Mouse (Mus musculus): ENCODE measurements around the gene Spem1.

Gene Spem1

DNA sequence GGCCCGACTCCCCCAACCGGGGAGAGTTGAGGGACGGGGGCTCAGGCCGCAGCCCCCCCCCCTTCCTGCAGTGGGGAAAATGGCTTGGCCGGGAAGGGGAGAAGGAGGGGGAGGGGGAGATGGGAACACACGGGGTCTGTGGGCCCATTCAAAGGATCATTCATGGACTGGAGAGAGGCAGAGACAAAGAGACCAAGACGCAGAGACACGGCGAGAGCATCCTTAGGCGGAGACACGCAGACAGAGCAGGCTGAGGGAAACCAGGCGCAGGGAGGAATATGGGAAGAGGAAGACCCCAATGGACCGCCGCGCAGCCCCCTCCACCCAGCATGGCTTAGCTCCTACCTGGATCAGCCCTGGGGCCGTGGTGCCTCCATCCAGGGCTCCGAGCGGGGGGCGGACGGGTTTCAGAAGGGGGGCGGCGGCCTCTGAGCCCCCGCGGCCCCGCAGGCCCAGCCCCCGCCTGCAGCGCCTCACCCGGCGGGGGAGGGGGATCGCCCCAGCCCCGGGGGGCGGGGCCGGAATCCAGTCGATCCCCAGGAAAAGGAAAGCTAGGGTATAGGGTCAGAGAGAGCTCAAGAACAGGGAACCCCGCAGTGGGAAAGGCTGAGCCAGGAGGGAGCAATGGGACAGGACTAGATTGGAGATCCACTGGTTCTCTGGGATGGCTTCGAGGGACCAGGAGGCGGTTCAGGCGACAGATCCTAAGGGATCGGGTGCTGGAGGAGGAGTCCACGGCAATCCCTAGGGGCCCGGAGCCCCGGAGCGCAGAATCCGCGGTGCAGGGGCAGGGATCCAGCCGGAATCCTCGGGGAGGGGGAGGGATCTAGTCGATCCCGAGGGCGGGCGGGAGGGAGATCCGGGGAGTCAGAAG lies 15.0 kb upstream of the Spem1 start:
- no peak for DNase-seq (ENCODE audit: low read depth, low spot score)

DNA sequence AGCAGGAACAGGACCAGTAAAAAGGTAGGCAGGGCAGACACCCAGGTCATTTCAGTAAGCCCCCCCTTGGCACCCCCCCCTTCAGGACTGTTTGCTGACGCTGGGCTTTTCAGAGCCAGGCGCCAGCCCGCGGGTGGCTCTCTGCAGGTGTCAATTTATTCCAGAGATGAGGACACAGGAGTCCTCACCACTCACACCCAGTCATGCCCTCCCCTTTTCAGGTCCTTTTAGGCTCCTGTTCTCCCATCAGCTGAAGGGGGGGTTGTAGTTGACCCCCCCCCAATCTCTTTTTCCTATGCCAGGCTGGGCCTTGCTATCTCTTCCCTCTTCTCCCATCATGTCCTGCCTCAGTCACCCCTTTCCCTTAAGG lies 14.0 kb upstream of the Spem1 start:
- no peak for DNase-seq (ENCODE audit: low read depth, low spot score)

DNA sequence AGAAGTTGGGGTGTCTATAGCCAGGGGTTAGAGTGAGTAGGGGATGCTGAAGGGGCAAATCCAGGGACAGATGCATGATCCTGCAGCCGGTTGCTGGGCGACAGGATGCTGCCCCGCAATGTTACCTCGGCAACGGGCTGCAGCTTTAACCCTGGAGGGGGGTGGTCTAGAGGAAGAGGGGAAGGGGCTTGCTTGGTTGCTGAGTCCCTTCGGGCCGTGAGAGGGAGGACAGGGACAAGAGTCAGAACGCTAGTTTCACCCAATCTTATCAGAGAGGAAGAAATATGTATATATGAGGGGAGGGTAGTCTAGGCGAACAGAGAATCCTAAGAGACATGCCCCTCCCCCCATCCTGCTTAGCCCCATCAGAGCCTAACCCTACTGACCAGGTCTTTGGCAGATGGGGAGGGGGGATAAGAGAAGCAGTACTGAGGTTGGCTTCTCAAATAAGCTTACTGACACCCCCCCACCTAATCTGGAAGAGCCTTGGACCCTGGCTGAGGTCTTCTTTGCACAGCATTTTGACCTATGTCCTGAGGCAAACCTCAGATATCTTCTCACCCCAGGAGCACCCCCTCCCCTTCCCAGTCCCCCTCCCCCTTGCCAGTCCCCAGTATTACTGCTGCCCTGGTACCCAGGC lies 13.5 kb upstream of the Spem1 start:
- no peak for DNase-seq (ENCODE audit: low read depth, low spot score)

DNA sequence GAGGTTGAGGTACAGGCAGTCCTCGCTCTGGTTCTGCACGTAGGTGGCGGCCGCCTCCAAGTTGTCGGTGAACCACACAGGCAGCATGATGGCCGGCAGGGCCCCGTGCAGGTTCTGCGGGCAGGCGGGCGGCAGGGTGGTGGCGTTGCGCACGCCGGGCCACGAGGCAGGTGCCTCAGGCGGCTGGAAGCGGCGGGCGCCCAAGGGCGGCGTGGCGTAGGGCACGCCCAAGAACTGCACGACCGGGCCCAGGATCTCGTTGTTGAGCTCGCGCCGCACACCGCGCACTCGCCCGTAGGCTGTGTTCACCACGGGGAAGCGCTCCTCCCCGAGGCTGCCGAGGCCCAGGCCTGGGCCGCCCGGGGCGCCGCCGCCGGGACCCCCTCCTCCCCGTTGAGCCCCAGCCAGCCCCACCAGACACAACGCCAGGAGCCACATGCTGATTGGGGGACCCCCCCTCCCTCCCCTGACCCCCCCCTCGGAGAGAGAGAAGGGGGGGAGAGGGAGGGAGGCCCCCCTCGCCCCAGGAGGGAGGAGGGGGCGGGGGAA lies 12.1 kb upstream of the Spem1 start:
- DNase-seq (ENCODE audit: low read depth, low spot score), result no peak

DNA sequence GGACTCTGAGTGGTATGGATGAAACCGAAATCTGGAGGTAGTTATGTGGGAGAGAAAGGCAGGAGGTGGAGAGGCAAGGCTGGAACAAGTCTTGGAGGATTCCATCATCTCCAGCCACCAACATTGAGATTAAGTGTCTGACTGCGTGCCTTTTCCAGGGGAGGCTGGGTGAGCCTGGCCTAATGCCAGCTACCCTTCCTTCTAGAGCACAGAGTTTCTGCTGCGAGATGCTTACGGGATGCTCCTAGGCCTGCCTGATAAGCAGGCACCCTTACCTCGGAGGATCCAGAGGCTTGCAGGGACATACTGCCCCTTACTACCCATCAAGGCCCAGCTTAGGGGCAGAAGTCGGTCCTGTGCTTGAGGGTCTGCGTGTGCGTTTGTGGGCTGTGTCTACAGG lies 11.6 kb upstream of the Spem1 start:
- DNase-seq (ENCODE audit: low read depth, low spot score), result no peak

DNA sequence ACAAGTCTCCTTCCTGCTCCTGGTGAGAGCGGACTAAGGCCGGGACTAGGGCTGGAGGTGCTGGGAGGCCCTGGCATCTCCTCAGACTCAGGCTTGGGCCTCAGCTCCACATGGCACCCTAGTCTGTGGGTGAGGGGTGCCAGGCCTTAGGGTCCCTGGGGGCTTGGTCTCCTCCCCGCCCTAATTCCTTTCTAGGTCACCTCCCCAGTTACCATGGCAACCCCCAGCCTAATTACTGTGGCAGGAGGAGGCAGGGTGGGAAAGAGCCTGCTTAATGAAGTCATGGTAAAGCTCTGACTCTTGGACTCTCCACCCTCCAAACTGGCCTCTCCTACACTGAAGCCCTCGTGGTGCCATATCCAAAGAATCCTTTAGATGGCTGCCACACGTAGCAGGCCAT lies 6.9 kb upstream of the Spem1 start:
- no peak for DNase-seq (ENCODE audit: low read depth, low spot score)

DNA sequence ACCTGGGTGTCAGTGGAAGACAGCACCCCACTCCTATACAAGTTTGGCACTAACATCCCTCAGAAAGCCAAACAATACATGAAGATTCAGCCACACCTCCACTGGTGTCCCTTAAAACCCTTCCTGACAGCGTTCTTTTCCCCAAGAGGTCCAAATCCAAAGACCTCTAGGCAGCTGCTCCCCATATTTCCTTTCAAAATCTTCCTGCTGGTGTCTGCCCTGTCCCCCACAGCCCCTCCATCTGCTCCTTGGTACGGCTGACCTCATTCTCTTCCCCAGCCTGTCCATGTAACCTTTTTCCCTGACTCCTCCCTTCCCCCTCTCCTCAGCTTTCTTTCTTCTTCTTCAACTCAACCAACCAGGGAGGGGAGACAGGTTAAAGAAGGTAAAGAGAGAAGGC lies 1.5 kb upstream of the Spem1 start:
- DNase-seq (ENCODE audit: low read depth, low spot score), result no peak

DNA sequence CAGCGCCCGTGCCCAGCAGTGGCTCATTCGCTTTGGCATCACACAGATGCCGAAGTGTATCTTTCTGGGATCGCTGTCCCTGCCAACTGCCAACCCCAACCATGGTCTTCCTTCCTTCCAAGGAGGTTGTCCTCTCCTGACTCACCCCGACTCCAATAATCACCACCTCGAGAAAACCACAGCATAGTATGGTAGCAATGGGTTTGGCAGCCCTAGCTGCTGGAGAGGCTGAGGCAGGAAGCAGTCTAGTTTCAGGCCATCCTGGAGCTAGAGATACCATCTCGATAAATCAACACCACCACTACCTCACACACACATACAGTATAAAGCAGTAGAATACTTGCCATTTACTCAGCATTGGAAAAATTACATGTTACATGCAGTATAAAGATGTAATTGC lies 3.1 kb downstream of the Spem1 start:
- DNase-seq (ENCODE audit: low read depth, low spot score), result no peak

DNA sequence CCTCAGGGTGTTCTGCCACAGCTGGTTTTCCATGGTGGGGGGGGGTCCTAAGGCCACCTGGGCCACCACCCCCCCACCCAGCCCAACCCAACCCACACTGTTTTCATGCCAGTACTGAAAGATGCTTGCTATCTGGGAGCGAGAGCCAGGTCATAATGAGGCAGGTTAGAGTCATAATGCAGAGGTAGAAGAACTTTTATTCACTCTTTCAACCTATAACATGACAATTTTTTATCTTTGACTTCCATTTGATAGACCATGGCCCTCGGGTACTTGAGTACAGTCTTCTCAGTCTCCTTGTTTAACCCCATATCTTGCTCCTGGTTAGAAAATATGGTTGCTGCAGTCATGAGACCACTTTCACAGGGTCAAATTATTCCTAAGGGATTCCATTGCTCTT lies 3.6 kb downstream of the Spem1 start, which contains the start of gene Spem2:
TSS of gene Spem2 (minus strand) at position 101 of the 400 bp plus-strand sequence.
- DNase-seq (ENCODE audit: low read depth, low spot score), result no peak

DNA sequence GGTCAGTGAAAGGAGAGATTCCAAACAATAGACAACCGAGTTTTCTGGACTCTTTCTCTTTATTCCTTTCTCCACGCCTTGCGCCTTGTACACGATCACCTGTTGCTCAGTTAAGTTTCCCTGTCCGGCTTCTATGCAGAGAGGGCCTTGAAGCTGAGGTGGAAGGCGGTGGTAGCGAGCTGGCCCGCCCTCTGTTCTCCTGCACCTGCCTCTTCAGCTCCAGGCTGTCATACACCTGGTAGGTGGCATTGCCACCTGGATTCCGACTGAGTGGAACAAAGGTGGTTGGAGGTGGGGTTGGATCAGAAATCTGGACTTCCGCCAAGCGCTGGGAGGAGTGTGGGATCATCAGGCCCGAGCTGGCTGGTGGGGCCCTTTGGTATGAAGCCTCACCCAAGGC lies 5.5 kb downstream of the Spem1 start:
- DNase-seq (ENCODE audit: low read depth, low spot score), result no peak

DNA sequence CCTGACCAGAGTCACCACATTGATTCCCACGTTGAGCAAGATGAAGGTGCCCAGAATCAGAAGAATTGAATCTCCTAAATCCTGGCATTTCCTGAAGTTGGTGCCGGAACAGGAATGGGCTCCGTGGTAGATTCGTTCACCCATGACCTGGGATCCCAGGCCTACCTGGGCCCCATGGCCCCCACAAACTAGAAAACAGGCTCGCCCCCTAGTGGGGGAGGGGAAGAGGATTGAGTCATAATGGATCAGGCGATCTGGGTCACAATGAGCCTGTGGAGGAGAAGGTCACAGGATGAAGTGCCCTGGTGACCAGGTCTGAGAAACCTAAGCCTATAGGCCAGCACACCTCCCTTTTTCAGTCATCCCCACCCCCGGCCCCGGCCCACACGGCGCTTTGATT lies 6.8 kb downstream of the Spem1 start, which contains the start of gene Gm39566:
TSS of gene Gm39566 (minus strand) at position 144 of the 400 bp plus-strand sequence.
- no peak for DNase-seq (ENCODE audit: low read depth, low spot score)

DNA sequence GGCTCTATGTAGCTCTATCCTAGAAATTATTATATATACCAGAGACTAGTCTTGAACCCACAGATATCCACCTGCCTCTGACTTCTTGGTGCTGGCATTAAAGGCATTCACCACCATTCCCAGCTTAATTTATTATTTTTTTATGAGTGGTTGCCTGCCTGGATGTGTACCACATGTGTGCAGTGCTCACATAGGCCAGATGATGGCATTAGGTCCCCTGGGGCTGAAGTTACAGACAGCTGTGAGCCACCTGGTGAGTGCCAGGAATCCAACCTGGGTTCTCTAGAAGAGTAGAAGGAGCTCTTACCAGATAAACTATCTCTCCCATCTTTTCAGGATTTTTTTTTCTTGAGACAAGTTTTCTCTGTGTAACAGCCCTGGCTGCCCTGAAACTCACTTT lies 11.7 kb downstream of the Spem1 start:
- no peak for DNase-seq (ENCODE audit: low read depth, low spot score)

DNA sequence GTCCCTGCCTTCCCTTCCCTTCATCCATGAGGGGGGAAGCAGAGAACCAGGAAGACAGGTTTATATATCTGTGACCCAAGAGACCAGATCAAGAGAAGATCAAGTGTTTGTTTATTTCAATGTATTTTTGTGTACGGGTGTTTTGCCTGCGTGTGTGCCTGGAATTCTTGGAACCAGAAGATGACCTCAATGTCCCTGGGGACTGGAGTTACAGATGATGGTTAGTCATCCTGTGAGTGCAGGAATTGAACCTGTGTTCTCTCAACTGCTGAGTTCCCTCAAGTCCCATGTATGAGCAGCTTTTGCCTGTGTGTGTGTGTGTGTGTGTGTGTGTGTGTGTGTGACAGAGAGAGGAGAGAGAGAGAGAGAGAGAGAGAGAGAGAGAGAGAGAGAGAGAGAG lies 14.3 kb downstream of the Spem1 start:
- no peak for DNase-seq (ENCODE audit: low read depth, low spot score)

DNA sequence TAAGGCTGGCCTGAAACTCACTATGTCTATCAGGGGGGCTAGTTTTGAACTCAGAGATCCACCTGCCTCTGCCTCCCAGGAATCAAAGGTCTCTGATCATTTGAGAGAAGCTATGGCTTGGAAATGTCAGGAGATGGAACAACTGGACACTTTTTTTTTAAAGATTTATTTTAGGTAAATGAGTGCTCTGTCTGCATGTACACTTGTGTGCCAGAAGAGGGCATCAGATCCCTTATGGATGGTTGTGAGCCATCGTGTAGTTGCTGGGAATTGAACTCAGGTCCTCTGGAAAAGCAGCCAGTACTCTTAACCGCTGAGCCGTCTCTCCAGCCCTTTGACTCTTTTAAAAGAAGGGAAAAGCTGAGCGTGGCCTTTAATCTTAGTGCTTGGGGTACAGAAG lies 15.6 kb downstream of the Spem1 start:
- no peak for DNase-seq (ENCODE audit: low read depth, low spot score)

DNA sequence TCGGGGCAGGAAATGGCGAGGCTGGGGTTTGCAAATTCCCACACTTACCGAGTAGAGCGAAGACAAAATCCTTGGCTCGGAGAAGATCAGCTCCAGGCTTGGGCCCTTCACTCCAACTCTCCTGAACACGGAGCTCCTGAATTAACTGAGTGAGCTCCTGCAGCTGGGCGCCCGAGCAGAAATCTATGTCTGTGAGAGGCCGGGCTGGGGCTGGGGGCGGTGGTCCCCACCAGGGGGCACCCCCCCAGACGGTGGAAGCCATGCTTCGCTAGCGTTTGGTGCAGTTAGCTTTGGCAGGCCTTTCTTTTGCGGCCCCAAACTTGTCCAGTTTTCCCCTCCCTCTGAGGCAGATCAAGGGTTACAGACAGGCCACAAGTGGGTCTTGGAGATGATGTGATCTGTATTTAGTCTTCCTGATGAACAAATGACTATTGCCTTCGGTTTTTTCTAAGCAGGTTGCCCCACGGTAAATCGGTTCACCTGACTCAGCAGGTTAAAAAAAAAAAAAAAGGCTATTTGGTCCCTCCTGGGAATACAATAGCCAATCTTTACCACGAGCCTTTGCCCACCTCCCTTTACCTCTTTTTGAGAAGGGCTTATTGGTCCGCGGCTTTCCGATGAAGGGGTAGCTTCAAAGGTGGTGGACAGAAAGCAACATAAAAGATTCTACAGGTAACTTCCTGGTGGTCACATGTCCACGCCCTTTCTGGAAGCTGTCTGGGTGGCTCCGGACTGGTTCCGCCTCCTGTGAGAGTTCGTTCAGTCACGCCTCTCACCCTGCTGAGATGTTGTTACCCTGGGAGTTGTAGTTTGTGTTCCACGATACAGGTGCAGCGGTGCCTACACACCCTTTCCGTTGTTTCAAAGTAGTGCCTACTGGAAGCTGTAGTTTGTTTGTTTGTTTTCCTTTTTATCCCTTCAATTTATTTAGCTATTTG lies 16.7 kb downstream of the Spem1 start, which contains the start of gene Tmem102:
TSS of gene Tmem102 (minus strand) at position 653 of the 938 bp plus-strand sequence.
- no peak for DNase-seq (ENCODE audit: low read depth, low spot score)

DNA sequence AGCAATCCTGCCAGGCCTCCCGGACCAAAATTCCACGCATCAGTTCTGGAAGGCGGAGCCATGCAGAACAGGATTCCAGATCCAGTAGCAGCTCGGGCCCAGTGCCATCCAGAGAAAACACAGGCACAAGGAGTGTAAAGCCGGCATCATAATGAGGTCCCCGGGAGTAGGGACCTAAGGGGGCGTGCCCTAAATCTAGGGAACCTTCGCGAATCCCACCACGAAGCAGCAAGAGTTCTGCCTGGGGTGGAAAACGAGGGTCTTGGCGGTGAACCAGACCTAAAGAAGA lies 17.4 kb downstream of the Spem1 start:
- no peak for DNase-seq (ENCODE audit: low read depth, low spot score)

DNA sequence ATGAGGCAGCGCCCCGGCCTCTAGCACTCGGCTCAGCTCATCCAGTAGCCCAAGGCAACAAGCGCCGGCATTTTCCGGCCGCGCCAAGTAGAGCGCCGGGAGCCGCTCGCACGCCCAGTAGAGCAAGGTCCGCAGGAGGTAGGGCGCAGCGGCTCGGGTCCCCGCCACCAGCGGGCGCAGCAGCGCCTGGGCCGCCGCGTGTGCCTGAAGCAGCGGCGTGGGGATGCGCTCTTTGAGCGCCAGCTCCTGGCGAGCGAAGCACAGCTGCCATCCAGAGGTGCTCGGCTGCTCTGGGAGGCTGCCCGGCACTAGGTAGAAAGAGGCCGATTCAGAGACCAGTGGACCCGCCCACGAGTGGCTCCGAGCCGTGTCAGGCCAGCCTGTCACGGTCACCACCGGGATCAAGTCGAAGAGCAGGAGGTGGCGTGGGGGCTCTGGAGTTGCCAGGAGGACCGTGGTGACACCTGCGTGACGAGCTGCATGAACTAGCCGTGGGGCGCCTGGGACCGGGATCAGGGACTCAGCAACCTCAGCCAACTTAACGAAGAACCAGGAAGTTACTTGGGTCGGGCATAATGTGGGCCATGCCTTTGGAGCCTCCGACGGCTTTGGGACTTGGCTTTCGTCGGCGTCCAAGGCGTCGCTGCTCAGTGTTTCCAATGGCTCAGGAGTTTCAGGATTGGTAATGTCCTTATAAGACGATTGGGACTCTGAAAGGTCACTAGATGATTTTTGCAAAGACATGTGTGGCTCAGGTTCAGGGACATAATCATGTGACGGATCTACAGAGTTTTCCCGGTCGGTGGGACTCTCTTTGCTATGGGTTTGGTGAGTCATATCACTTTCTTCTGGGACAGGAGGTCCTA lies 18.0 kb downstream of the Spem1 start:
- DNase-seq (ENCODE audit: low read depth, low spot score), result peak; percentile 63

DNA sequence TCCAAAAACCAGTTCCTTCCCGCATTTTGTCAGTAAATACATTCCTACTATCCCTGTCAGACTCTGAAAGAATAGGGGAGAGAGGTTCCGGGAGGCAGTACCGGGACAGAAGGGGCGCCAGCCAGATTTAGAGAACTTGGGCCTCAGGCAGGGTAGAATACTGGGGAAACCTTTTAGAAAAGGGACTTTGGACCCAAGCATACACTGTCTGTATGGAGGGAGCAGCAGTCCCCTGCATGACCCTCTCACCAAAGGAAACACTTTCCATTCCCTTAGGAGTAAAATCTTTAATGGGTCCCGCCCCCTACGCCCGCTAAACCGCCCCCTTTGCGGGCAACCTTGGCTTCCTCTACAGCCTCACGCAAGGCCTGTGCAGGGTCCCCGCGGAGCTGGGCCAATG lies 18.7 kb downstream of the Spem1 start:
- no peak for DNase-seq (ENCODE audit: low read depth, low spot score)

DNA sequence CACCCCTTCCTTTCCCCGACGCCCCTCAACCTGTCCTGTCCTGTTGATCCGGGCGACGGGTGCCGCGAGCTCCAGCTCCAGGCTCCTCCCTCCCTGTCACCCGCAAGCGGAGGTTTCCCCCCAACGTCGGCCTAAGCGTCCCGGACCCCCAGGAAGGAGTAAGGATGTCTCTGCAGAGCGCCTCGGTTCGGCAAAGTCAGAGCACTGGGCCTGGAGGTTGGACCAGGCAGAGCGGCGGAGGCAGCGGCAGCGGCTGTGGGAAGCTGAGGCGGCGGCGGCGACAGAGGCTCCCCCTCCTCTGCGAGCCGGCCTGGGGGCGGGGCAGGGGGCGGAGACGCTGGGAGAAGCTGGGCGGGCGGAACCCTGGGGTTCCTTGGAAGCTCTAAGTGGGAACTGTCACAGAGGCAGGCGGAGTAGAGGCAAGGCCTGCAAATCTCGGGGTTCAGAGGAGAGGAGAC lies 19.3 kb downstream of the Spem1 start:
- peak; percentile 64 for DNase-seq (ENCODE audit: low read depth, low spot score)

DNA sequence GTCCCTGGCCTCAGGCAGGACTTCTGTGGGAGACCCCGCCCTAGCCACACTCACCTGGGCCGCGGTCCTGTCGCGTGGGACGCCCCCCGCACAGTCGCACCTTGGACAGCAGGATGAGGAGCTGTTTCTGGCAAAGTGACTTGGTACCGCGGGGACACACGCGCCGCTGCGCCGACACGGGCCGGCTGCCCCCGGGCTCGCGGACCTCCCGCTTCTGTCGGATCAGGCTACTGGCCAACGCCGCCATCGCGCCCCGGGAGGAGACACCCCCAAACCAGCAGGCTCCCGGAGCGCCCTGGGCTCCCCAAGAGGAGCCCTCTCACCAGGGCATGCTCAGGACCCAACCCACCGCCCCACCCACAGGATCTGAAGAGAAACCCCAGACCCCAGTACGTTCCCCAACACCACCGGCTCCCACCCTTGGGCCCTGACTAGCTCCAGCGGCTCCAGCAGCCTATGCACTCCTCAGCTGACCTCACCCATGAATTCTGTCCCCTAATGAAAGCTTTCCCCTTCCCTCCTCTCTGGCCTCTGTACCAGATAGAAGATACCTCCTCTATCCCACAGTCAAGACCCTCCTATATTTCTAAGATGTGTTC lies 20.5 kb downstream of the Spem1 start, which contains the start of gene Fgf11:
TSS of gene Fgf11 (minus strand) at position 479 of the 599 bp plus-strand sequence.
- no peak for DNase-seq (ENCODE audit: low read depth, low spot score)

Measured in retina, postnatal 7 days (tissue).